Mouse (Mus musculus) urinary bladder, postnatal 14 days (tissue): ENCODE measurements at regions not wholly inside any gene's neighbourhood (a gene's known extent, or its start where the extent isn't known, plus 50 kb on each side); places are given as distances from the start of the nearest gene placed in this dataset.
A peak's percentile ranks its signal among the peaks of the same experiment; 100 is the strongest.

Experiments
- DNase-seq: peaks from one replicate; pipeline ENCODE4 v3.0.0; 2021; ENCODE audit warnings: low spot score

GRCm38 (mm10) chr7:34493892-34494291, 100.8 kb upstream of the Lsm14a start:
- no peak for DNase-seq

DNA sequence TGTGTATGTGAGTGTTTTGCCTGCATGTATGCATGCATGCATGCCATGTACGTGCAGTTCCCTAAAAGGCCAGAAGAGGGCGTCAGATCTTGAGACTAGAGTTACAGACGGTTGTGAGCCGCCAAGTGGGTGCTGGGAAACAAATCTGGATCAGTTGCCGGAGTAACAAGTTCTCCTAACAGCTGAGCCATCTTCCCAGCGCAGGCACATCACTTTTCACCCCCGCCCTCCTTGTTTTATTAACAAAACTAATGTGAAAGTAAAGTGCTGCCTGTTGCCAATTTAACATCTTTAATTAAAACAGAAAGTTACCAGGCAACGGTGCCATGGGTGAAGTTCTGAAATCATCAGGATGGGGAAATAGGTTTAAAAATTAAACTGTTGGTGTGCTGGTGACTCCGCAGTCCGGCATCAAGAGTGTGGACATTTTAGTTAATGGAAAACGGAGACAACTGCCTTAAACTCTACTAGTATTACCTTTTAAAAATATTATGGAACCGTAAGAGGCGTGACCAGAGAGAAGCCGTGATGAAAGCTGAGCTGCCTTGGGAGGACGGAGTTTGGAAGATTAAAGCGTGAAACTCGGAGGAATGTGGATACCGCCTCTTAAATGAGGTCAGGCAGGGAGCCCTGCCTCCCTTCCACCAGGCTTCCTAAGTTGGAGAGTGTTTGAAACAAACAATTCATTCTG, 91.9 kb upstream of the Lsm14a start:
- peak; percentile 10 for DNase-seq

DNA sequence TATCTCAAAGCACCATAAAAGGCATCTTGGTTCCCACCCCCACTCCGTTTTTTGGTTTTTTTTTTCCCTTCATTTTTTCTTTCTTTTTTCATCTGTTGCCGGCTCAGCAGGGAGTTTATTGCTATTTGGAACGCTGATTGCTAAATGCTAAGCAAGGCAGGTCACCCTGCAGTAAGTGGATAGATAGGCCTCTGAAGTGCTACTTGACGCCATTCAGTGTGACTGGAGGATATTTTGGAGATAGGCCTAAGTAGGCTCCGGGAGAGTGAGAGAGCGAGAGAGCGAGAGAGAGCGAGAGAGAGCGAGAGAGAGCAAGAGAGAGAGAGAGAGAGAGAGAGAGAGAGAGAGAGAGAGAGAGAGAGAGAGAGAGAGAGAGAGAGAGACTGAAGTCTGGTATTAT, 90.3 kb upstream of the Lsm14a start:
- DNase-seq = no peak

GRCm38 (mm10) chr7:34480771-34481170, 87.7 kb upstream of the Lsm14a start:
- no peak for DNase-seq

- no peak for DNase-seq
Measured at GRCm38 (mm10) chr7:34471003-34471402, 77.9 kb upstream of the Lsm14a start.

DNA sequence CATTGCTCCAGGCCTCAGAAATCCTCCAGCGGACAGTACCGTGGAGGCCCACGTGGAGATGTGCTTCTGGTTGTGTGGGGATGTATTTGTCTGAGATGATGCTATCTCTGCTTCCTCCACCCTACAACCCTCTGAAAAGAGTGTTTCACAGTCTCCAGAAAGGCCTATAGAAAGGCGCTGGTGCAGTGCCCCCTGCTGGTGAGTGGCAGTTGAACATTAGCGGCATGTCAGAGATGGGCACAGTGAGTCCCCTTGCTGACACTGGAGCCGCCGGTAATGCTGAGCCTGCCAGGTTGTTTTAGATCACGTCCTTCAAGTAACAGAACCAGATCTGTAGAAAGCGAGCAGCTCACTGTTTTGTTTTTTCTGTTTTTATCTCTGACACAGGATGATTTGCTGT, 69.0 kb upstream of the Lsm14a start:
- DNase-seq = peak; percentile 30

DNA sequence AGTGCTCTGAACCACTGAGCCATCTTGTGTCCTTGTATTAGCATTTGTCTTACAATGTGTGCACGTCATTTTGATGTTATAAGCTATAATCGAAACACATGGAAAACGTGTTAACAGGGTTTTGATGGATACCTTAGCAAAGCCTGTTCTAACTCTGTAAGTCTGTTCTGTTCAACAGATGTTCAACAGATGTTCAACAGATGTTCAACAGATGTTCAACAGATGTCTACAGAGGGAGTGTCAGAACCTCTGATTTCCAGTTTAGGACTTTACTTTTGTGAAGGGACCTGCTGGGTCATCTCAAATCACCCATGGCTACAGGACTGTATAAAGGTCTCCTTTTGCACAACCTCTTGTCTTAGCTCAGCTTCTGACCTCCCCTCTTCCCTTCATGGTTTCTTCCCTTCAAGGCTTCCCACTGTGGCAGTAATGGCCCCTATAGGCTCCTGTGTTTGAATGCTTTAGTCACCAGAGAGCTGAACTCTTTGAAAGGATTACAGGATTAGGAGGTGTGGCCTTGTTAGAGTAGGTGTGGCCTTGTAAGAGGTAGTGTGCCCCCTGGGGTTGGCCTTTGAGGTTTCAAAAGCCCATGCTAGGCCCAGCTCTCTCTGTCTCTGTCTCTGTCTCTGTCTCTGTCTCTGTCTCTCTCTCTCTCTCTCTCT, 66.8 kb upstream of the Lsm14a start:
- no peak for DNase-seq

DNA sequence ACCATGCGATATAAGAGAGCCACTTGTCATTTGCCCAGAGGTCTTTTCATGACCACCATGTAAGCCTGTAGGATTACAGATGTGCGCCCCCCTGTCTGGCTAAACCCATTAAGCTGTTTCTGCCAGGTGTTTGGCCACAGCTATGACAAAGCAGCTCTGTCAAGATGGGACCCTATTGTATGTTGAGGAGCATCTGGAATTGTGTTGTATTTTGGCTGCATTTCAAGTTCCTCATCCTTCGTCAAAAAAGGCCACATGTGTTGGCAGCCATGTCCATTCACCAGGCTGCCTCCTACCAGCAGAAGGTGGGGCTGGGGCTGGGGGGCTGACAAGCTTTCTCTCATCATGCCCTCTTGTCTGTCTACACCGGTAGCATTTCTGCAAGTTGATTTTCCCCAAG, 65.7 kb upstream of the Lsm14a start:
- DNase-seq = no peak

GRCm38 (mm10) chr7:34448364-34448763, 55.2 kb upstream of the Lsm14a start:
- no peak for DNase-seq

GRCm38 (mm10) chr7:34444263-34444662, 51.1 kb upstream of the Lsm14a start:
- DNase-seq = no peak
